Mouse (Mus musculus): ENCODE results near the gene Epha6. TPM values are rescaled to one million over a fixed set of nuclear protein-coding genes. Genes with fewer than 3 reads are reported as not detected.

Epha6 gene
- polyA plus RNA-seq, 1 experiment from 2014 or later = 0.19 TPM

DNA sequence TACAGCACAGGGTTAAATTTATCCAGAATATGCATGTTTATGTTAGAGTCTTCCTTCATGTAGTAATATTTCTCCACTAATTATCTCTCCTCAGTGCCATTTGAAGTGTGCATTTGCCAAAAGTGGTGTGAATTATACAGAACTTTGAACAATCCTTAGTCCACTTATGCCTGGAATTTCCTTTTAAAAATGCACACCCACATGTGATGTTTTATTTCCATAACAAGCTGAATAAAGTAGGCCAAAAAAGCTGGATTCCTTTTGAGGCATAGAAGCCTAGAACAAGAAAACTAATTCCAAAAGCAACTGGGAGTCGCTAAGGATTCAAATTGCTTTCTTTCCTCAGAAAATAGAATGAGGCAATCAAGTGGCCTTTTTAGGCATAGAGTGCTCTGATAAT is 171.1 kb downstream of the Epha6 start:
- no peak for ATAC-seq (ENCODE audit: insufficient number of reproducible peaks, insufficient read depth, low FRiP score, low read depth)
- 84% methylated on average over 1 of the region's 1 CpGs for WGBS

DNA sequence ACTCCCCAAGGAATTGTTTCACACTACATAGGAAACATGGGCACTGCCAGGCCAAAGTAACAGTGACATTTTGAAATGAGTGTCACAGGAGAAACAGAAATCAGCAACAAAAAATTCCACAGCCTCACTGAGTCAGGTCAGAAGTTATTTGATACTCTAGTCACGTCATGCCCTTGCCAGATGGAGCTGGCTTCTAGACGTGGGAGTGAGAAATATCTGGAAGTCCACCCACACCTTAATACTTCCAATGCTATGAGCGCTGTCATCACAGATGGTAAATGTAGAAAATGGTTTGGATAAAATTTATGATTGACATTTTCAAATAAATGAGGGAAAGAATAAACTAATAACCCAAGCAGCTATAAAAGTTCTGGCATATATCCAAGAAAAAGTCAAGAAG is 210.0 kb downstream of the Epha6 start:
- no peaks in the 10 kb centered on the region for H3K36me3 ChIP-seq (ENCODE audit: control insufficient read depth, insufficient read depth, low read length)
- no peak for ATAC-seq (ENCODE audit: insufficient number of reproducible peaks, insufficient read depth, low FRiP score, low read depth)
- no peak overlapping the region for H3K4me2 ChIP-seq (ENCODE audit: low read length)
- H3K9me3 ChIP-seq (ENCODE audit: control insufficient read depth, low read length) = no peaks in the 10 kb centered on the region; the same call in 1 of the 2 replicates
- no peak overlapping the region for H3K27ac ChIP-seq (replicated peaks in 1 of 2; ENCODE audit: control insufficient read depth in 1 of 2, insufficient read depth in 1 of 2, low read depth in 2 of 2, low read length in 2 of 2)
- 49% methylated on average over 3 of the region's 3 CpGs for WGBS
- no peak overlapping the region for H3K4me3 ChIP-seq (ENCODE audit: control insufficient read depth in 1 of 2, insufficient read depth in 1 of 2, low read depth in 1 of 2, low read length in 2 of 2)
- no peaks in the 10 kb centered on the region for H3K27me3 ChIP-seq (ENCODE audit: control insufficient read depth, insufficient read depth, low read length)
- H3K9ac ChIP-seq (ENCODE audit: low read length) = no peak overlapping the region
- H3K4me1 ChIP-seq (ENCODE audit: control insufficient read depth in 2 of 2, insufficient read depth in 2 of 2, low read length in 2 of 2) = no peaks in the 10 kb centered on the region

More for the DNA sequence above, 171.1 kb downstream of the Epha6 start:
- Histone ChIP-seq H3K9ac (ENCODE audit: low read length) (no peak overlapping the region), H3K36me3 (ENCODE audit: control insufficient read depth, insufficient read depth, low read length) (no peaks in the 10 kb centered on the region), H3K9me3 (ENCODE audit: control insufficient read depth, low read length) (no peaks in the 10 kb centered on the region), H3K4me1 (ENCODE audit: control insufficient read depth in 2 of 2, insufficient read depth in 2 of 2, low read length in 2 of 2) (no peaks in the 10 kb centered on the region), H3K27ac (replicated peaks in 1 of 2; ENCODE audit: control insufficient read depth in 1 of 2, insufficient read depth in 1 of 2, low read depth in 2 of 2, low read length in 2 of 2) (no peak overlapping the region), H3K4me2 (ENCODE audit: low read length) (no peak overlapping the region), H3K27me3 (ENCODE audit: control insufficient read depth, insufficient read depth, low read length) (no peaks in the 10 kb centered on the region), H3K4me3 (ENCODE audit: control insufficient read depth in 1 of 2, insufficient read depth in 1 of 2, low read depth in 1 of 2, low read length in 2 of 2) (no peak overlapping the region)

DNA sequence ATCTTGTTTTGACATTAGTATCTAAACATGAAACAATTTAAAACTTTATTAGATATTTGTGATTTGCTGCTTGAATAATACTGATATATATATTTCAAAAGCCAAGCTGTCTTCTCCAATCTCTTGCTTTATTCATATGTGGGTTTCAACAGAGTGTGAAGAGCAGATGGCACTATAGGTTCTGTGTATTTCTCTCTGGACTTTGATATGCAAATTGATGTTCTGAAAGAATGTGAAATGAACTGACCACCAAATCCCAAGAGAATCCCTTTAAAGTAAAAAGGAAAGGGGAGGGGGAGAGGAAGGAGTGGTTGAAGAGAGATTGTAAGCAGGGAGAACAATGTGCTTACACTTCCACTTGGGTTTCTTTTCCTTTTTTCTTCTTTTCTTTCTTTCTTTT is 212.4 kb downstream of the Epha6 start:
- ATAC-seq (ENCODE audit: insufficient number of reproducible peaks, insufficient read depth, low FRiP score, low read depth) = no peak
- Histone ChIP-seq H3K4me1 (ENCODE audit: control insufficient read depth in 2 of 2, insufficient read depth in 2 of 2, low read length in 2 of 2) (no peaks in the 10 kb centered on the region), H3K4me3 (ENCODE audit: control insufficient read depth in 1 of 2, insufficient read depth in 1 of 2, low read depth in 1 of 2, low read length in 2 of 2) (no peak overlapping the region)

DNA sequence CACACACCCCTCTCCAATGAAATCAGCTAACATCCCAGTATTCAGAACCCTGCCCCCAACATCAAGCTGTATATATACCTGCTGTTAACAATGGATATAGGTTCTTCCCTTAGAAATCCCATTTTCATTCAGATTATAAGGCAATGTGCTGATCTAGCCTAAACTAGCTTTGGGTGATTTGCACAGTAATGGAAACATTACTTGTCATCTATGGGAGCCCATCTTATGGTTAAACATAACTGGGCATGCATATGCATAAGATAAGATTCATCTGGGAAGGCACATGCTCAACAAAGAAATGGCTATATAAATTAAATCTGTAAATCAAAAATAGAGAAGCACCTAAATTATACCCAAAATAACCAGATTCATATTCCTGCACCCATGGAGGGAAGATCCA is 230.2 kb downstream of the Epha6 start:
- no peak overlapping the region for H3K4me2 ChIP-seq (ENCODE audit: low read length)
- H3K9ac ChIP-seq (ENCODE audit: low read length) = no peak overlapping the region
- H3K9me3 ChIP-seq (ENCODE audit: control insufficient read depth, low read length) = no peaks in the 10 kb centered on the region
- ATAC-seq (ENCODE audit: insufficient number of reproducible peaks, insufficient read depth, low FRiP score, low read depth) = no peak
- no peaks in the 10 kb centered on the region for H3K4me1 ChIP-seq (ENCODE audit: control insufficient read depth in 2 of 2, insufficient read depth in 2 of 2, low read length in 2 of 2)
- H3K4me3 ChIP-seq (ENCODE audit: control insufficient read depth in 1 of 2, insufficient read depth in 1 of 2, low read depth in 1 of 2, low read length in 2 of 2) = no peak overlapping the region
- H3K27me3 ChIP-seq (ENCODE audit: control insufficient read depth, insufficient read depth, low read length) = no peaks in the 10 kb centered on the region
- no peak overlapping the region for H3K27ac ChIP-seq (replicated peaks in 1 of 2; ENCODE audit: control insufficient read depth in 1 of 2, insufficient read depth in 1 of 2, low read depth in 2 of 2, low read length in 2 of 2)
- H3K36me3 ChIP-seq (ENCODE audit: control insufficient read depth, insufficient read depth, low read length) = no peaks in the 10 kb centered on the region

More for the DNA sequence above, 212.4 kb downstream of the Epha6 start:
- H3K27ac ChIP-seq (replicated peaks in 1 of 2; ENCODE audit: control insufficient read depth in 1 of 2, insufficient read depth in 1 of 2, low read depth in 2 of 2, low read length in 2 of 2) = no peak overlapping the region
- no peaks in the 10 kb centered on the region; the same call in 1 of the 2 replicates for H3K9me3 ChIP-seq (ENCODE audit: control insufficient read depth, low read length)
- H3K9ac ChIP-seq (ENCODE audit: low read length) = no peak overlapping the region
- no peak overlapping the region for H3K4me2 ChIP-seq (ENCODE audit: low read length)
- H3K27me3 ChIP-seq (ENCODE audit: control insufficient read depth, insufficient read depth, low read length) = no peaks in the 10 kb centered on the region
- no peaks in the 10 kb centered on the region for H3K36me3 ChIP-seq (ENCODE audit: control insufficient read depth, insufficient read depth, low read length)

DNA sequence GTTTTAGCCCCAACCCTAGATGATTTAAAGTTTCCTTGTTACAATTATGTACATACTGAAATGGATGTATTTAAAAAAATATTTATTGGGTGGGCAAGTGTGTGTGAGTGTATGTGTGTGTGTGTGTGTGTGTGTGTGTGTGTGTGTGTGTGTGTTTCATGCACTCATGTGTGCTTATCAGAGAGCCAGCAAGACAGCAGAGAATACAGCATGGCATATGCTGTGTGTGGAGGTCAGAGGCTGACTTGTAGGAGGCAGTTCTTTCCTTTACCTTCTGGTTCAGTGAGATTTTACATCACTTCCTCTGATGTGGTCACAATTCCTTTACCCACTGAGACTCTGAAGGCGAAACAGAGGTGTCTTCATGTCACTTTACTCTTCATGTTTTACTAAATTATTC is 321.4 kb downstream of the Epha6 start:
- Histone ChIP-seq H3K4me3 (ENCODE audit: control insufficient read depth in 1 of 2, insufficient read depth in 1 of 2, low read depth in 1 of 2, low read length in 2 of 2) (no peak overlapping the region), H3K4me2 (ENCODE audit: low read length) (no peak overlapping the region), H3K27ac (replicated peaks in 1 of 2; ENCODE audit: control insufficient read depth in 1 of 2, insufficient read depth in 1 of 2, low read depth in 2 of 2, low read length in 2 of 2) (no peak overlapping the region), H3K9ac (ENCODE audit: low read length) (no peak overlapping the region), H3K27me3 (ENCODE audit: control insufficient read depth, insufficient read depth, low read length) (no peaks in the 10 kb centered on the region), H3K36me3 (ENCODE audit: control insufficient read depth, insufficient read depth, low read length) (no peaks in the 10 kb centered on the region), H3K9me3 (ENCODE audit: control insufficient read depth, low read length) (no peaks in the 10 kb centered on the region), H3K4me1 (ENCODE audit: control insufficient read depth in 2 of 2, insufficient read depth in 2 of 2, low read length in 2 of 2) (no peaks in the 10 kb centered on the region)
- 52% methylated on average over 1 of the region's 1 CpGs for WGBS
- no peak for ATAC-seq (ENCODE audit: insufficient number of reproducible peaks, insufficient read depth, low FRiP score, low read depth)

DNA sequence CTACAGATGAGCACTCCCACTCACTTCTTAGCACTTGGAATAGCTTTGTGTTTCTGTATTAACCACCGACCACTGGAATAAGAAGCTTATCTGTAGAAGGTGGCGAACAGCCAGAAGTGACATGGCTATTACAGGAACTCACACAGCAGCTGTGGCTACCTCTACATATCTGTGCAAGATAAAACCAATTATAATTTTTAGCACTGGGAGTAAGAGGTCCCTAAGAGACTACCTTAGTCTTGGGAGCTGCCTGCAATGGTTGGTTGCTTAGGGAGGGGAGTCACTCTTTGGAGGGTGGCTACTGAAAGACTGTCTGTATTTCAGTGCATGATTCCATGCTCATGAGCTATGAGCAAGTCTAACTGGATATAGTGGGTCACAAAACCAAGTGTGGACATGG is 331.2 kb downstream of the Epha6 start:
- H3K4me1 ChIP-seq (ENCODE audit: control insufficient read depth in 2 of 2, insufficient read depth in 2 of 2, low read length in 2 of 2) = peaks cover 0 to 5% of the 10 kb centered on the region in 2 experiments; a peak in 3 of 4 replicates
- no peak overlapping the region for H3K4me2 ChIP-seq (ENCODE audit: low read length)
- no peaks in the 10 kb centered on the region for H3K9me3 ChIP-seq (ENCODE audit: control insufficient read depth, low read length)
- no peak overlapping the region for H3K4me3 ChIP-seq (ENCODE audit: control insufficient read depth in 1 of 2, insufficient read depth in 1 of 2, low read depth in 1 of 2, low read length in 2 of 2)
- no peak overlapping the region for H3K9ac ChIP-seq (ENCODE audit: low read length)
- H3K36me3 ChIP-seq (ENCODE audit: control insufficient read depth, insufficient read depth, low read length) = no peaks in the 10 kb centered on the region
- no peaks in the 10 kb centered on the region for H3K27me3 ChIP-seq (ENCODE audit: control insufficient read depth, insufficient read depth, low read length)
- no peak; the same call in 1 of the 2 replicates for ATAC-seq (ENCODE audit: insufficient number of reproducible peaks, insufficient read depth, low FRiP score, low read depth)
- WGBS = 8% methylated on average over 2 of the region's 2 CpGs
- H3K27ac ChIP-seq (replicated peaks in 1 of 2; ENCODE audit: control insufficient read depth in 1 of 2, insufficient read depth in 1 of 2, low read depth in 2 of 2, low read length in 2 of 2) = no peak overlapping the region

DNA sequence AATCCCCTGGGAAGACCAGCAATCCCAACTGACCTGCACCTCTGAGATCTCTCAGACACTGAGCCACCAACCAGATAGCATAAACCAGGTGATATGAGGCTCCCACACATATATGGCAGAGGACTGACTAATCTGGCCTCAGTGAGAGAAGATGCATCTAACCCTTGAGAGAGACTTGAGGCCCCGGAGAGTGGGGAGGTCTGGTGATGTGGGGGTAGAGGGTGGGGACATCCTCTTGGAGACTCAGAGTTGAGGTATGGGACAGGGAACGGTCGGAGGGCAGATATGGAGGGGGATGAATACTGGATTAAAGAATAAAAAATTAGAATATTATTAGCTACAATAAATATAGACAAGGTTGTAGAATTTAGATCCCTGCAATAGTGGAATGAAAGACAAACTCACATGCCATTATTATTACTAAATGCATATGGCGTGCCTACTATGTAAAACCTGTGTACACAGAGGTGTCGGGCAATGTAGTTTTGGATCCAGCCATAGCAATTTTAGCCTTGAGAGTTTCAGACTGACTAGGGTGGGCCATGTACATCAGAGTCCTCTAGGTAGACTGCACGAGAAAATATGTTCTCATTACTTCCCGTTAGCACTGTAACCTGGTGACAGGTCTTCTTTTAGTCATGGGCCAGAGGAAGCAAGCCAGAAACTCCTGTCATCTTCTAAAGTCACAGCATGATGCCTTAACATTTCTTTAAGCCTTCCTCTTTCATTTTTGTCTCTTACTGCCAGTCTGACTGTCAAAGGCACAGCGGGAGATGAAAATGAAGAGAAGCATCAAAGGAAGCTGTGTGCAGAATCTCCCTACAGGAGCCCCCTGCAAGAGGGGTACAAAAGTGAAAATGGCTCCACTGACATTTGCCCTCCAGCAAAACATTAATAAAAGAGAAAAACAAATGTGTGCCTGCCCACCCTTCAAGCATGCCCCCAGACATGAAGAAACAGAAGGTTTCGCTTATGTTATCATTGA is 338.7 kb downstream of the Epha6 start:
- no peak for ATAC-seq (ENCODE audit: insufficient number of reproducible peaks, insufficient read depth, low FRiP score, low read depth)
- H3K4me1 ChIP-seq (ENCODE audit: control insufficient read depth in 2 of 2, insufficient read depth in 2 of 2, low read length in 2 of 2) = no peaks in the 10 kb centered on the region
- no peak overlapping the region for H3K4me2 ChIP-seq (ENCODE audit: low read length)
- no peaks in the 10 kb centered on the region for H3K27me3 ChIP-seq (ENCODE audit: control insufficient read depth, insufficient read depth, low read length)
- H3K36me3 ChIP-seq (ENCODE audit: control insufficient read depth, insufficient read depth, low read length) = no peaks in the 10 kb centered on the region
- H3K9me3 ChIP-seq (ENCODE audit: control insufficient read depth, low read length) = no peaks in the 10 kb centered on the region
- 83% methylated on average over 9 of the region's 9 CpGs for WGBS
- no peak overlapping the region for H3K27ac ChIP-seq (replicated peaks in 1 of 2; ENCODE audit: control insufficient read depth in 1 of 2, insufficient read depth in 1 of 2, low read depth in 2 of 2, low read length in 2 of 2)
- no peak overlapping the region for H3K4me3 ChIP-seq (ENCODE audit: control insufficient read depth in 1 of 2, insufficient read depth in 1 of 2, low read depth in 1 of 2, low read length in 2 of 2)
- H3K9ac ChIP-seq (ENCODE audit: low read length) = no peak overlapping the region
